Mouse (Mus musculus) thymus, adult 2 months (tissue): ENCODE measurements around the gene Cast.

Experiments used
- CTCF ChIP-seq: fragments of 200-500 bp; IDR thresholded peaks from 2 replicates; pipeline ENCODE4 v1.5.1; 2012; ENCODE audit warnings: mild to moderate bottlenecking, control low read depth, low read length, moderate library complexity, borderline replicate concordance; ENCODE audit not compliant: control insufficient read depth, poor library complexity, insufficient read depth; ENCODE audit errors: extremely low read depth
- POLR2A ChIP-seq: fragments of 200-500 bp; IDR thresholded peaks from 2 replicates; pipeline ENCODE4 v1.6.1; 2012; ENCODE audit warnings: mild to moderate bottlenecking, low read length, control low read depth, moderate library complexity; ENCODE audit not compliant: control insufficient read depth, poor library complexity, insufficient read depth; ENCODE audit errors: extremely low read depth

- no peak for TF ChIP-seq CTCF
- TF ChIP-seq POLR2A: no peak
These were observed 89.6 kb downstream of the Cast start for GRCm38 (mm10) chr13:74719002-74719401.
